8 mouse cellular contexts compared by ENCODE assay signal in genomic region chr19:4497263-4497973, GRCm38 (mm10). TPM values are rescaled to one million over a fixed set of nuclear protein-coding genes. Genes with fewer than 3 reads are reported as not detected.
A peak's percentile ranks its signal among the peaks of the same experiment; 100 is the strongest.
DNase-seq lines count a peak whose midpoint lies in the region; ATAC-seq and TF ChIP-seq lines count a peak whose summit lies in the region.

No protein-coding gene starts in this region.

- H3K9ac ChIP-seq in intestine, postnatal 0 days (ENCODE audit: low read depth, low read length) = peak overlapping the region; percentile 64
- H3K9ac ChIP-seq in limb, embryonic 12.5 days (replicated peaks) = no peak overlapping the region
- H3K9ac ChIP-seq in midbrain, embryonic 15.5 days = no peak overlapping the region

- peak overlapping the region; percentile 92 for H3K27ac ChIP-seq in intestine, postnatal 0 days (ENCODE audit: low read depth, low read length)
- H3K27ac ChIP-seq in limb, embryonic 12.5 days = no peak overlapping the region
- no peak overlapping the region for H3K27ac ChIP-seq in midbrain, embryonic 15.5 days

- no peaks in the 10 kb centered on the region for H3K9me3 ChIP-seq in intestine, postnatal 0 days (ENCODE audit: control insufficient read depth)
- no peaks in the 10 kb centered on the region for H3K9me3 ChIP-seq in limb, embryonic 12.5 days
- H3K9me3 ChIP-seq in midbrain, embryonic 15.5 days = no peaks in the 10 kb centered on the region

- H3K27me3 ChIP-seq in intestine, postnatal 0 days (replicated peaks; ENCODE audit: control insufficient read depth, insufficient read depth, low read length) = no peaks in the 10 kb centered on the region
- H3K27me3 ChIP-seq in limb, embryonic 12.5 days = no peaks in the 10 kb centered on the region
- no peaks in the 10 kb centered on the region for H3K27me3 ChIP-seq in midbrain, embryonic 15.5 days (replicated peaks)

- peak overlapping the region; percentile 59 for H3K4me2 ChIP-seq in intestine, postnatal 0 days (replicated peaks; ENCODE audit: low read depth)
- peak overlapping the region; percentile 27; the same call in 1 of the 2 replicates for H3K4me2 ChIP-seq in limb, embryonic 12.5 days
- 0 out of 2 replicates have a peak overlapping the region, but pooled peaks have one; percentile 10 for H3K4me2 ChIP-seq in midbrain, embryonic 15.5 days

- 6% methylated on average over 4 of the region's 4 CpGs for WGBS in intestine, postnatal 0 days
- 9% methylated on average over 4 of the region's 4 CpGs for WGBS in limb, embryonic 12.5 days
- 7% methylated on average over 4 of the region's 4 CpGs for WGBS in midbrain, embryonic 15.5 days

- H3K4me3 ChIP-seq in intestine, postnatal 0 days (ENCODE audit: low read depth, low read length) = peak overlapping the region; percentile 37
- no peak overlapping the region for H3K4me3 ChIP-seq in limb, embryonic 12.5 days (replicated peaks)
- no peak overlapping the region for H3K4me3 ChIP-seq in midbrain, embryonic 15.5 days

- H3K36me3 ChIP-seq in intestine, postnatal 0 days (ENCODE audit: control insufficient read depth, insufficient read depth) = no peaks in the 10 kb centered on the region
- no peaks in the 10 kb centered on the region for H3K36me3 ChIP-seq in limb, embryonic 12.5 days
- no peaks in the 10 kb centered on the region for H3K36me3 ChIP-seq in midbrain, embryonic 15.5 days (replicated peaks)

- H3K4me1 ChIP-seq in intestine, postnatal 0 days (replicated peaks; ENCODE audit: control insufficient read depth, insufficient read depth, low read length) = peaks cover 4% of the 10 kb centered on the region; the same call in 1 of the 2 replicates
- peaks cover 10% of the 10 kb centered on the region for H3K4me1 ChIP-seq in limb, embryonic 12.5 days (replicated peaks)
- H3K4me1 ChIP-seq in midbrain, embryonic 15.5 days = peaks cover 4% of the 10 kb centered on the region

- DNase-seq in urinary bladder, adult 18-20 months (ENCODE audit: low spot score in 2 of 2) = peak; percentile 46 to 48
- DNase-seq in urinary bladder, postnatal 10 days (ENCODE audit: low spot score) = no peak
- DNase-seq in embryo, embryonic 10.5 days (ENCODE audit: low spot score) = peak; percentile 93
- DNase-seq in gastrocnemius, postnatal 25 days = peak; percentile 38
- peak; percentile 30 to 54 for DNase-seq in spleen, postnatal 14 days (ENCODE audit: low spot score in 2 of 2)

- TF ChIP-seq CTCF in intestine, postnatal 0 days (IDR thresholded peaks at IDR 0.05; ENCODE audit: low read depth) = peak; percentile 96

- ATAC-seq in intestine, postnatal 0 days = peak; percentile 50
- no peak; the same call in 1 of the 2 replicates for ATAC-seq in limb, embryonic 12.5 days (ENCODE audit: insufficient number of reproducible peaks, insufficient read depth, low FRiP score, low TSS enrichment, low read depth)
- 0 out of 2 replicates have a peak, but pooled peaks have one; percentile 20 for ATAC-seq in midbrain, embryonic 15.5 days (replicated peaks)

RNA-seq across cellular contexts. Expression of gene 2010003K11Rik, which starts 1.0 kb away (rescaled TPM):
- total RNA-seq in gastrocnemius, postnatal 25 days (2021) = under 1 TPM in 1 of 2 experiments, not detected in 1; 0.99 TPM
- 156 and 165 TPM in 2 replicates for polyA plus RNA-seq in intestine, postnatal 0 days (2015; fragmentation: Nextera tagmentation; extraction: Ambion mirVana)
- not detected in 2 replicates for polyA plus RNA-seq in limb, embryonic 12.5 days (2016; fragmentation: Nextera tagmentation; extraction: Ambion mirVana)
- polyA plus RNA-seq in midbrain, embryonic 15.5 days (2015; fragmentation: Nextera tagmentation; extraction: Ambion mirVana) = not detected in 2 replicates

RNA-seq across cellular contexts. Expression of gene Pcx, which starts 12.9 kb away (rescaled TPM):
- 10 to 100 TPM; 44.6 to 59.3 TPM for total RNA-seq in gastrocnemius, postnatal 25 days (2021)
- polyA plus RNA-seq in intestine, postnatal 0 days (2015; fragmentation: Nextera tagmentation; extraction: Ambion mirVana) = 6.1 and 7.0 TPM in 2 replicates
- polyA plus RNA-seq in limb, embryonic 12.5 days (2016; fragmentation: Nextera tagmentation; extraction: Ambion mirVana) = 20.6 and 24.0 TPM in 2 replicates
- polyA plus RNA-seq in midbrain, embryonic 15.5 days (2015; fragmentation: Nextera tagmentation; extraction: Ambion mirVana) = 26.6 and 30.5 TPM in 2 replicates

RNA-seq across cellular contexts. Expression of gene Syt12, which starts 20.2 kb away (rescaled TPM):
- 1 to 10 TPM; 6.5 to 8.5 TPM for total RNA-seq in gastrocnemius, postnatal 25 days (2021)
- polyA plus RNA-seq in intestine, postnatal 0 days (2015; fragmentation: Nextera tagmentation; extraction: Ambion mirVana) = 0.23 and 0.26 TPM in 2 replicates
- polyA plus RNA-seq in limb, embryonic 12.5 days (2016; fragmentation: Nextera tagmentation; extraction: Ambion mirVana) = 0.63 and 0.88 TPM in 2 replicates
- polyA plus RNA-seq in midbrain, embryonic 15.5 days (2015; fragmentation: Nextera tagmentation; extraction: Ambion mirVana) = 3.6 and 4.3 TPM in 2 replicates

RNA-seq across cellular contexts. Expression of gene Rhod, which starts 58.2 kb away (rescaled TPM):
- total RNA-seq in gastrocnemius, postnatal 25 days (2021) = under 1 TPM; 0.56 to 0.75 TPM
- 54.8 and 60.3 TPM in 2 replicates for polyA plus RNA-seq in intestine, postnatal 0 days (2015; fragmentation: Nextera tagmentation; extraction: Ambion mirVana)
- 39.2 and 55.1 TPM in 2 replicates for polyA plus RNA-seq in limb, embryonic 12.5 days (2016; fragmentation: Nextera tagmentation; extraction: Ambion mirVana)
- polyA plus RNA-seq in midbrain, embryonic 15.5 days (2015; fragmentation: Nextera tagmentation; extraction: Ambion mirVana) = 5.1 and 5.5 TPM in 2 replicates

Comparison
In these comparisons a context has a peak if more than half of its experiments do, and no peak if none do; other contexts are left out.
1. RNA of gene 2010003K11Rik, which starts 1.0 kb away (polyA plus RNA-seq): 156 to 165 TPM in intestine, postnatal 0 days; not detected in limb, embryonic 12.5 days and not detected in midbrain, embryonic 15.5 days; every median in the first group is over 100 times any median in the second.
2. Peak in every context shown above with its lines, with median percentiles within 50 percentile points of each other: H3K4me2 ChIP-seq.